Mouse (Mus musculus) CD4-positive, CD25-positive, alpha-beta regulatory T cell, adult 4 months (primary cell): ENCODE measurements around the gene Ube4b. TPM values are rescaled to one million over a fixed set of nuclear protein-coding genes. Genes with fewer than 3 reads are reported as not detected.
A peak's percentile ranks its signal among the peaks of the same experiment; 100 is the strongest.

Experiments used
- ATAC-seq: one replicate; pipeline ENCODE4 v1.8.0; 2017
- polyA plus RNA-seq, 2 experiments: library from polyadenylated mRNA; unstranded; fragments of 100-300 nt; shearing (Covaris generic); gene quantifications; one replicate each; pipeline ENCODE4 v1.2.1; 2017

Gene Ube4b
- polyA plus RNA-seq, 2 experiments from 2014 or later: 18.9 to 19.2 TPM

DNA sequence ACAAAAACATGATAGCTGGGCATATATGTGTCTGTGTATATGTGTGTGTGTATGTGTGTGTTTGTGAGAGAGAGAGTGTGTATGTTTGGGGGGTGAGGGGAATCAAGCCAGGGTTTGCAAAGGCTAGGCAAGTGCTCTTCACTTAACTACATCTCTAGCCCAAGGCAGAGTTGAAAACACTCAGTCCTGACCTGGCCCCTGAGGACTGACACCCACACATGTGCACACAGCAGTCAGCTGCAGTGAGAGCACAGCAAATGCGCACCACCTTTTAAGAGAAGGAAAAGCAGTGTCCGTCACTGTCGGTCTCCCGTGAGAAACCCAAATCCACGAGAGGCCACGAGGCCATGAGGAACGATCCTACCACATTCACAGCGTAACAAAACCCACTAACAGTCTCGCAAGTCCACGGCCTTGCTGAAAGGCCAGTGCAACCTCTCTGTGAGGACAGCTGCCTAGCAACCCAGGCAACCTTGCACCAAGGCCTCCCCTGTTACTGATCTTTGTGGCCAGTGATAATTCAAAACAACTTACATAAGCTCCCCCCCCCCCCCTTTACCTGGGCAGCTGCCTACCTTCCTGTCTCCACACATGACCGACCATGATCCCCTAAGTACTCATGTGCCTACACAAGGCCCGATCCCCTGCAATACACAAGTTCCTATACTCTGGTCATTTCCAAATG, 33.1 kb downstream of the Ube4b start:
- no peak for ATAC-seq

DNA sequence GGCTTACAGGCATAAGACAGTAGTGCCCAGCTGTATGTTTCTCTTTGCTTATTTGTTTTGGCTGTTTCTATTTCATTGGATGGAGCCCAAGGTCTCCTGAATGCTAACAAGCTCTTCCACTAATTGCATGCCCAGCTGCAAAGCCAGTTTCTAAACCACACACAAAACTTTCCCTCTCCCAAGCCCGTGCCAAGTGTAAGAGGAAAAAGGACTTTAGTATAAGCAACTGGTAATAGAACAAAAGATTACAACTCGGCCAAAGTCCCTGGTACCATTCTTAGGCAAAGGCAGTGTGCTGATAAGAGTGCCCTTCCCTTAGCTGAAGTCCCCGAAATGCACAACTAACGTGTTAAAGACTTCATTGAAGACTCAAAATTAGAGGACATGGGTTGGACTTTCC, 34.2 kb downstream of the Ube4b start:
- no peak for ATAC-seq

GRCm38 (mm10) chr4:149381001-149381400, 45.5 kb downstream of the Ube4b start:
- no peak for ATAC-seq

DNA sequence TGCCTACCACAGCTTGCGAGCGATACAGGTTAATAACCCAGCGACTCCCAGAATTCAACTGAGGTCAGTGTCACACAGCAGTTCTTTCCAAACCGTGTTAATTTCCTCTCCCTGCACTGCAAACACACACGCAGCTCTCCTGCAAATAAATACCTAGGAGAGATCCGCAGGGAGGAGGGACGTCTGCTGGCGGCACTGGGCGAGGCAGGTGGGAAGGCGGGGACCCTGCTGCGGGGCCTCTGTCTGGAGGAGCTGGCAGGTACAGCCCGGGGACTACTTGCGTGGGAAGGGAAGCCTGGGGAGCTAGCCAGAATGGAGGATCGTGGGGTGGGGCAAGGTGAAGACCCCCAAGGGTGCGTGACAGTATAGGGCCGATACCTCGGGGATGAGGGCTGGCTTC, 46.7 kb downstream of the Ube4b start:
- no peak for ATAC-seq

DNA sequence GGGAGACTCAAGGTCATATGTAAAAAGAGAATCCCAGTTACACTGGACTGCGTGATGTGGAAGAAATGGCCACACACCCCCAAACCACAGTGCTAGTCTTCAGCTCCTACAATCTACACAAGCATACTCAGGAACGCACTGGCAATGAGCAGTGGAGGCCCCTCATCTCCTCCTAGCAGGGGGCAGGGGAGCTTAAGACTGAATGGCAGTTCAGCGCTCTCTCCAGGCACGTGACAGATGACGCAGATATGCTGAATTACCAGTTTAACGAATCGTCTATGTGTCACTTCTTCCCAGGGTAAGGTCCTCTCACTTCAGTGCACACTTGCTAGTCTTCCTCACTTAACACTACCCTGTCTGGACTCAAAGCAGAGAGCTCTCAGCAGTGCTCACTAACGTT, 47.7 kb downstream of the Ube4b start:
- no peak for ATAC-seq

DNA sequence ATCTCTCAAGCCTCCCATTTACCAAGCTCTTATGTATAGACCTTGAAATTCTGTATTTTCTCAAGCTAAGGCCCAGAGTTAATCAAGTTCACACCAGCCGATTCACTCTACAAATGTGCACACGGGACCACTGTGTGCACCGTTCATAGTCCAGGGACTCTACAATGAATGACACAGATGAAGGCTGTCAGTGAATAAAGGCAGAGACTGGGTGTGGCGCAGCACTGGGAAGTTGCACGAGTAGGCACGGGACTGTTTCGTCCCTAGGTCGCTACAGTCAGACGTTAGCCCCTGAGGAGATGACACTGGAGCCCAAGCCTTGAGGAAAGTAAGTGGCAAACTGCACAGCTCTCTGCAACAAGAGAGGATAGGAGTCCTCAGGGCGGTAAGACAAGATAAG, 50.5 kb downstream of the Ube4b start:
- ATAC-seq: no peak

- ATAC-seq: no peak
Measured at GRCm38 (mm10) chr4:149374662-149375061, 51.9 kb downstream of the Ube4b start.

- ATAC-seq: no peak
Measured at GRCm38 (mm10) chr4:149373927-149374326, 52.6 kb downstream of the Ube4b start.

- no peak for ATAC-seq
Measured at GRCm38 (mm10) chr4:149373431-149373830, 53.1 kb downstream of the Ube4b start.

DNA sequence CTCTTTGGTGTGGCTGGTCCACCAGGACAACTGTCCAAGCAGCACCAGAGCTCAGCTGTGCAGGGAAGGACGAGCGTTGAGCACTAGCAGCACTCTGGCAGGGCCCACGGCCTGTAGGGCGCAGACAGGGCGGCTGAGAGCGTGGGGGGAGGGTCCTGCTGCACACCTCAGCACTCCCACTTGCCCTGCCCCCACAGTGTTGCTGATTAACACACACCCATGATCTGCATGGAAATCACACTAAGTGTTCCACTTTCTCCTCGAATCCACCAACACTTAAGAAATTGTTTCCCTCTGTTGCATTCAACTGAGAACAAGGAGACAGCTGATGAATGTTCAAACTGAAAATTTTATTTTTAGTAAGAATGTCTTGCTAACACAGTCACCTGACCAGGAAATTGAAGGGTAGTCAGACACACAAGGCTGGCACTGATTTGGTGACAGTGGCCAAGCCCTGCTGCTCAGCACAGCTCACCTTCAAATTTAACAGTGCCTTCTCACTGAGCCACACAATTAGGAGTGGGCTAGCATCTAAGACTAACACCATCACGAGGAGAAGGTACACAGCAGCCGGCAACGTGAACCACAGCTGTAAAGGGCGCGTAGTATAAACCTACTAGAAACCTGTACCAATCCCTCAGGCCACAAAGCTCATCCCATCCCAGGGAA, 60.7 kb downstream of the Ube4b start:
- ATAC-seq: no peak

GRCm38 (mm10) chr4:149364896-149365295, 61.7 kb downstream of the Ube4b start:
- ATAC-seq: no peak

DNA sequence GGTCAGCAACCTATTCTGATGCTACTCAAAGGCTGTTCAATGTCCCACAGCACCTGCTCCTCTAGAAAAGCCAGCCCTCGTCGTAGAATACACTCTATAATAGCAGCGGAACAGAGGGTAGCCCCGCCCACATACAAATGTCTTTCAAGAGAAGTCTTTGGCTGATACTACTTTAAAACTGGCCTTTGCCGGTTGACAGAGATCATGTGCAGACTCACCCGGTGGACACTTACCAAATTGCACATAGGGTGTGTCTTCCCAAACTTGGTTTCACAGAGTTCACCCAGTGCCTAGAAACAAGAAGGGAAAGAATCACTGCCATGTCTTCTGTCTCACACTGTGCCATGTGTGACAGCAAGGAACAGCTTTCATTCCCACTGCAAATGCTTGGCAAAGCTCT, 65.5 kb downstream of the Ube4b start:
- ATAC-seq: no peak

DNA sequence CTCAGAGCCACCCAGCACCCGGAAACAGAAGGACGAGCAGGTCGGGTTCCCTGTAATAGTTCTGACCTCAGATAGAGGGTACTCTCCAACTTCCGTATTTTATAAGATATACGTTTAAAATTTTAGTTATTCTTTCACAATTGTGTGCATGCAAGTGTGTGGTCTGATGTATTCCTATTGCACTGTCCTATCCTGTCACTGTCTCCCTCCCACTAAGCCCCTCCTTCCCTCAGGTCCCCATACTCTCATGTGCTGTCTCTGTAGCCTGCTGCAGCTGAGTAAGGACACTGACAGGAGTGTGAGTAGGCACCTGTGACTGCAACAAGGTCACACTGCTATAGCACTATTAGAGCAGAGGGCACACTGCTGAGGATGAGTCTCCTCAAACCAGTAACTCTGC, 65.9 kb downstream of the Ube4b start:
- no peak for ATAC-seq

GRCm38 (mm10) chr4:149357982-149358381, 68.6 kb downstream of the Ube4b start:
- no peak for ATAC-seq

DNA sequence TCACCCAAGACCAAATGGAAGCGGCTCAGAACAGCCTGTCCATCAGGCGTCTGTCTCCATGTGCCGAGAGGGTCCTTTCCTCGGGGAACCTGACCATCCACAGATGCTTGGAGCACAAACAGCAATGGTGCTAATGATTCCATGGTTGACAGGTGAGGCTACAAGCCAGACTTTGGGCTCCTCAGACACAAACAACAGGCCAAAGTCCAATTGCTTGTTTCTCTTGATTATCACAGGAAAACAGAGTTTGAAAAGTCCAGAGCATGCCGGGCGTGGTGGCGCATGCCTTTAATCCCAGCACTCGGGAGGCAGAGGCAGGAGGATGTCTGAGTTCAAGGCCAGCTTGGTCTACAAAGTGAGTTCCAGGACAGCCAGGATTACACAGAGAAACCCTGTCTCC, 71.9 kb downstream of the Ube4b start:
- ATAC-seq: no peak

GRCm38 (mm10) chr4:149351596-149352150, 74.9 kb downstream of the Ube4b start:
- ATAC-seq: no peak

GRCm38 (mm10) chr4:149348963-149349362, 77.6 kb downstream of the Ube4b start:
- ATAC-seq: no peak

GRCm38 (mm10) chr4:149345873-149346272, 80.7 kb downstream of the Ube4b start:
- ATAC-seq: no peak

- no peak for ATAC-seq
Measured at GRCm38 (mm10) chr4:149344311-149344710, 82.2 kb downstream of the Ube4b start.

GRCm38 (mm10) chr4:149340680-149341079, 85.9 kb downstream of the Ube4b start:
- ATAC-seq: peak; percentile 60

- no peak for ATAC-seq
Measured at GRCm38 (mm10) chr4:149339426-149340214, 86.9 kb downstream of the Ube4b start.

- ATAC-seq: no peak
Measured at GRCm38 (mm10) chr4:149338137-149338536, 88.4 kb downstream of the Ube4b start.

- no peak for ATAC-seq
Measured at GRCm38 (mm10) chr4:149337353-149337752, 89.2 kb downstream of the Ube4b start.
